Mouse (Mus musculus) natural killer cell, adult 2 months (primary cell): Measurements from ENCODE around the gene Aldh9a1.

Experiments used
- DNase-seq, 2 experiments: peaks; one replicate each; pipeline ENCODE4 v3.0.0; 2022; ENCODE audit warnings: low spot score in 2 of 2

Gene Aldh9a1

GRCm38 (mm10) chr1:167350597-167351415 is 1.0 kb downstream of the Aldh9a1 start:
- DNase-seq: no peak

- DNase-seq: no peak
Measured at GRCm38 (mm10) chr1:167352403-167352802, 2.6 kb downstream of the Aldh9a1 start.

GRCm38 (mm10) chr1:167357387-167357786 is 7.6 kb downstream of the Aldh9a1 start:
- DNase-seq: no peak

GRCm38 (mm10) chr1:167358731-167359130 is 8.9 kb downstream of the Aldh9a1 start:
- no peak for DNase-seq

- DNase-seq: no peak
Measured at GRCm38 (mm10) chr1:167360268-167360667, 10.5 kb downstream of the Aldh9a1 start.

- DNase-seq: no peak
Measured at GRCm38 (mm10) chr1:167362819-167363218, 13.0 kb downstream of the Aldh9a1 start.

- DNase-seq: no peak
Measured at GRCm38 (mm10) chr1:167363322-167363721, 13.5 kb downstream of the Aldh9a1 start.

GRCm38 (mm10) chr1:167365808-167366207 is 16.0 kb downstream of the Aldh9a1 start:
- DNase-seq: no peak

- DNase-seq: no peak
Measured at GRCm38 (mm10) chr1:167366621-167367020, 16.8 kb downstream of the Aldh9a1 start.

- no peak for DNase-seq
Measured at GRCm38 (mm10) chr1:167368018-167368417, 18.2 kb downstream of the Aldh9a1 start.

- no peak for DNase-seq
Measured at GRCm38 (mm10) chr1:167368513-167368912, 18.7 kb downstream of the Aldh9a1 start.

- DNase-seq: peak; percentile 81 to 89
Measured at GRCm38 (mm10) chr1:167369905-167370304, 20.1 kb downstream of the Aldh9a1 start.

GRCm38 (mm10) chr1:167372739-167373138 is 22.9 kb downstream of the Aldh9a1 start:
- no peak for DNase-seq

GRCm38 (mm10) chr1:167374003-167374784 is 24.4 kb downstream of the Aldh9a1 start:
- peak; percentile 13 to 70 for DNase-seq

- DNase-seq: no peak
Measured at GRCm38 (mm10) chr1:167374942-167375341, 25.2 kb downstream of the Aldh9a1 start.

GRCm38 (mm10) chr1:167378019-167378418 is 28.2 kb downstream of the Aldh9a1 start:
- DNase-seq: no peak

- no peak for DNase-seq
Measured at GRCm38 (mm10) chr1:167379751-167380150, 30.0 kb downstream of the Aldh9a1 start.

- DNase-seq: no peak
Measured at GRCm38 (mm10) chr1:167380223-167380622, 30.4 kb downstream of the Aldh9a1 start.

GRCm38 (mm10) chr1:167381050-167382015 is 31.5 kb downstream of the Aldh9a1 start:
- no peak for DNase-seq

- no peak for DNase-seq
Measured at GRCm38 (mm10) chr1:167382316-167382715, 32.5 kb downstream of the Aldh9a1 start.

- DNase-seq: no peak
Measured at GRCm38 (mm10) chr1:167382763-167383162, 33.0 kb downstream of the Aldh9a1 start.

GRCm38 (mm10) chr1:167383178-167383577 is 33.4 kb downstream of the Aldh9a1 start:
- no peak for DNase-seq
